Mouse (Mus musculus) thymus, adult 18-20 months (tissue): ENCODE measurements at regions not wholly inside any gene's neighbourhood (a gene's known extent, or its start where the extent isn't known, plus 50 kb on each side); places are given as distances from the start of the nearest gene placed in this dataset.

Experiments used
- DNase-seq, 2 experiments: peaks; one replicate each; pipeline ENCODE4 v3.0.0; 2022; ENCODE audit warnings: mixed read lengths in 2 of 2

DNA sequence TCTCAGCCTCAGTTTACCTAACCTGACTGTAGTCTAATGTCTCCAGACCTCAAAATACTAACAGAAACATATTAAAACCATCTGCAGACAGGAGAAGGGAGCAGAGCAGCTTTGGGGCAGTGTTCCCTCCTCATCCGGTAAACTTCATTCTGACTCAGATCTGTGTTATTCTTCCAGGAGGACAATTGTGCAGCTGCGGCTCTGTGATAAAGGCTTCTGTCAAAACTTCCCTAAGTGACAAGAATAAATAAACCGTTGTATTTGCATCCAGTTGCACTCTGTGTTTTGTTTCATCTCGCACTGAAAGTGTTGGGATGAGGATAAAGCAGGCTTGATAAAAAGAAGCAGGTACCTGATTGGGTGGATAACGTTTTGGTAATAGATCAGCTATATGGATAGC is 585.8 kb downstream of the Tmem114 start:
- DNase-seq: no peak

DNA sequence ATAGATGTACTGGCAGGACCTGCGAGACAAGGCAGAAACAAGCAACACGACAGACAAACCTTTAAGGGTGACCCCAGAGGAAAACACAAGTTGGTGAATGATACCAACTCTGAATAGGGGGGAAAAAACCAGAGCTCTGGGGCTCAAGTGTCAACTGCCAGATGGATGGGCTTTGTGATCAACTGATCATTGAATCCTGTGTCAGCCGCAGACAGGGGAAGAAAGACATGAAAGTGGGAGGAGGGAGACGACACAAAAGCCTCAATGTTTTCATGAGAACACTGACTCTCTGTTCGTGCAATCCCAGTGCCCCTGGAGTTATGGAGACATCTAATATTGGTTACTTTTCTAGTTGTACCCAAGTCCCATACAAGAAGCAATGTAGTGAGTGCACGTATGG is 593.8 kb downstream of the Tmem114 start:
- DNase-seq: no peak

DNA sequence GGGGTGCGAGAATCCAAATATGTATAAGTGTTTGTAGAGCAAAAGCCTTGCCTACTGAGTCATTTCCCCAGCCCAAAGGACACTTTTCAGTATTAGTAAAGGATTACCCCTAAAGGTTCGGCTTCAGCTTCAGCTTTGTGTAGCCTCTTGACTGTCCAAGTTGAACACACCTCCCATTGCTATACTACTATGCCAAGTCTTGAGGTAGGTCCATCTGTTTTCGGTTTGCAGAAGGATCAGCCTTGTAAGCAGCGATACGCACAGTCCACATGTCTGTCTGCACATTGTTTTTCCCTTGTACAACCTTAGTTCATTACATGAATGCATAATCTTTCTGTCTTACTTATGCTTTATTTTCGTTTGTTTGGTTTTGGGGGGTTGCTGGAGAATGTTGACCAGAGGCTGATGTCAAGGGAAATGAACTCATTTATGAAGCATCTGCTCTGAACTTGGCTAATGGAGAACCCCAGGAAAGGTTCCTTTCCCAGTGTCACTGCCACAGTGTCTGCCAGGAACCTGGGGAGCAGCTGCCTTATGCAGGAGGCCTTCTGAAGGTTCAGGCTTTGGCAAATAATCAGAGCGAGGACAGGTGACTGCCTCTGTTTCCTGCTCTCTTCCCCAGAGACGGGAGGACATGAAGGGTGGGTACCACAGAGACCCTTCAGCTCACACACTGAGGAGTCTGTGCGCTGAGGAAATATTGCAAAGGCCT is 594.8 kb downstream of the Tmem114 start:
- DNase-seq: no peak

DNA sequence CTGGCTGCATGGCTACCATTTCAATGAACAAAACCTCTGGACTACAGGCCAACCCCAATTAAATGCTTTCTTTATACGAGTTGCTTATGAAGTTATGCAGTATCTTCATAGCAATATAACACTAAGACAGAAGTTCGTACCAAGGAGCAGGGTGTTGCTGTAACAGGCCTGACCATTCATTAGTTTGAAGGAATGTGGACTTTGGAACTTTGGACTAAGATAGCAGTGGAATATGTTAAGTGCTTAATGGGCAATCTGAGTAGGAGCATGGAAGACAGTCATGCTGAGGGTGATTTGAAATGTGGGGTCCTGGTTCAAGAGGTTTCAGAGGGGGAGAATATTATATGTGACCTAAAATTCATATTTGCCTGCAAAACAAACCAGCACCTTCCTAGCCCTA is 623.8 kb downstream of the Tmem114 start:
- no peak for DNase-seq

DNA sequence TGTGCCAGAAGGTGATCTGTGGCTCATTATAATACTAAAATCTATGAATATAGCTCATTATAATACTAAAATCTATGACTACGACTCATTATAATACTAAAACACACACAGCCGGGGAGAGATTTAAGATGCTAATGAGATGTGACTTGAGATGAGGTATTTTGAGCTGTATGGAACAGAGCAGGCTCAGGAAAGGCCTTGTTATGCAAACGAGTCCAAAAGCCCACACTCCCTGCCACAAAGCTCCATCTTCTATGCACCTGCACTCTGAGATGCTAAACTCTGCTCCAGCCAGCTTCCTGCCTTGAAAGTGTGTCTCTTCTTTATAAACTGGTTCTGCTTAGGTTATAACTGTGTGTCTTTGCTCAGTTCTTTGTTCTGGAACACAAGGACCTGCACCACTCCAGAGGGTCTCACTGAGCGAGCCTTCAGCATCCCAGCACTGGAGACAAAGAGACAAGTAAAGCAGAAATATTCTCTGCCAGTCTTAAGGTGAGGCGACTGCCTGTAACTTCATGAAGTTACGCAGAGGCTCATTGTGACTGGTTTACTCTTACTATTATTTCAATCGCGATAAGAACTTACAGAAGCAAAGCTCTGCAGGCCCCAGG is 627.7 kb downstream of the Tmem114 start:
- no peak for DNase-seq

DNA sequence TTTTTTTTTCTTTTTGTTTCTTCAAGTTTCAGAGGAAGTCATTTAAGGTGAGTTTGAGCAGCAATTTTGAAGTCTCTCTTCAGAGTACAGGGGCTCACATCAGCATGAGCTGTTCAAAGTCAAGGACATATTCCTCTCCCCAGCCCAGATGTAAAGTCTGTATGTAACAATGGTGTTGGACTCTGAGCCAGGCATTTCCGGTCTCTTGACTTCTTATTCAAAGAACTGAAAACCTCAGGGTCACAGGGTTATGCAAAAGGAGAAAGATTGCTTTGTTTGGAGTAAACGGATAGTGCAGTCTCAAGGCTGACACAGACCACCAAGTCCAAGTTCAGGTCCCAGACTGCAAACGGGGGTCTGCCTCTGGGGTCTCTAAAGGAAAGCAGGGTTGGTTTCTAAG is 629.4 kb downstream of the Tmem114 start:
- DNase-seq: no peak

DNA sequence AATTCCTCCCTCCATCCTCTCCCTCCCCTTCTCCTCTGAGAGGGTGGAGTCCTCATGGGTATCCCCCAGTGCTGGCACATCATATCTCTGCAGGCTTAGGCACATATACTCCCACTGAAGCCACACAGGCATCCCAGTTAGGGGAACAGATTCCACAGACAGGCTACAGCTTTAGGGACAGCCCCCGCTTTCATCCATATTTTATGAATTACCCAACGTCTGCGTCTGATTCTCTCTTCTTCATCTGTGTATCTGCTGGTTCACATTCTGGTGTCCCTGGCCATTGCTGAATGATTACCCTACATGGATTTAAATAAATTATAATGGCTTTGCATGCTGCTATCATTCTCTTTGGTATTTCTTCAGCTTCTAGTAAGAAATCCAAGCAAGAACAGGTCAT is 632.4 kb downstream of the Tmem114 start:
- DNase-seq: no peak

DNA sequence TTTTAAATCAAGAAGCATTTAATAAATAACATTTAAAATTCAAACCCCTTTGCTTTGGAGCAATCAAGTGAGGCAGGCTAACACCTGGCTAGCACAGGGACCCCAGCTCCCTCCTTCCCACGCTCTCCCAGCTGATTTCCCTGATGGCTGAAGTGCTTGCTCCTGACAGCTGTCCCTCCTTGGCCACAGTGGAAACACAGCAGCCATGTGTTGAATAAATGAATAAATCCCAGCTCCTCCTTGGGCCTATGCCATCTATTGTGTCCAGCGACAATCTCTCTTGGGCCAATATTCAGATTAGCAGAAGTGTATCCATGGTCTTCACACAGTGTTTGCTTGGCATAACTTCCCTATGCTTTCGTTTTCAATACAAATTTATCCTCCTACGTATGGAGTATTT is 634.7 kb downstream of the Tmem114 start:
- DNase-seq: no peak

DNA sequence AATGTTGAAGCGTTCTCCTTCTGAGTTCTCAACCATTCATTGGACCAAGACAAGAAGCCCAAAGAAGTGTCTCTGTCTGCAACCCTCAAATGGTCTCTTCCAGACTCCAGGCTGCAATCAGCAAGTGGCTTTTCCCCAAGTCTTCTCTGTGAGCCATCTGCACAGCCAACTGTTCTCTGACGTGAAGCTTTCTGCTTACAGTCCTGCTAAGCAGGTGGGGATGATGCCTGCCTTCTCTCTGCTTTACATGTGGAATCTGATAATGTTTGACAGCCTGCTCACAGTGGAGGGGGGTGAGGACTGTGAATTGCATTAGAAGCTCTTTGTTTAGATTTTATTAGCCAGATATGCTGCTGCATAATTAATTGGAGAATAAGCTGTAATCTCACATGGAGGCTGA is 636.7 kb downstream of the Tmem114 start:
- DNase-seq: no peak

DNA sequence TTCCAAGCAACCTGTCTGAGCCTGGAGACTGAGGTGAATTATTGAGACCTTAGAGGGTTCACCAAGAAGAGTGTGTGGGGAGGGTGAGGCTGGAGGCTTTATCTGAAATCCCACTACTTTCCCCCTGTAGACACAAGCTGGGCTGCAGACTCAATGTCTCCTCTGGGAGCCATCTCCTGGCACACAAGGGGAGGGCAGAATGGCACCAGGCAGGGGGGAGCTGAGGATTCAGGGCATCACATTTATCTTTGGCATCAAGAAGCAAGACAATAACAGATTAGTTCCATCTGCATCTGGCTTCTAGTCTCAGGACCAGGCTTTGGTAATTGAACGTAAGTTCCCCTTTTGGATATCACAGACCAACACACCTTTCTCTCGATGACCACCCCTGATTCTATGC is 643.4 kb downstream of the Tmem114 start:
- DNase-seq: no peak

DNA sequence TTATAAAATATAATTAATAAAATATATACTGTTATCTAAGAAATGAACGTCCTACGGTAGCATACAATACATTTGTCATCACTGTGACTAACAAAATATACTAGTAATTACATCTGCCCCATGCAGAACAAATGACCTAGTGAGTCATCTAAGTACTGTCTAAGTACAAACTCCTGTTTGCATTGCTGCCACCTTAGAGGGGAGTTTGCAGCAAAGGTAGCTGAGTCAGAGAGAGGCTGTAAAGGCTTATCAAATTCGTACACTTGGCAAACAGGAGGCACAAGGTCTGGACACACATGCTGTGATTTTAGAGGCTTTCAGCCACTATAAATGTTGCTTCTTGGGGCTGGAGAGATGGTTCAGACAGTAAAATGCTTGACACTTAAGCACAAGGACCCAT is 649.3 kb downstream of the Tmem114 start:
- no peak for DNase-seq

DNA sequence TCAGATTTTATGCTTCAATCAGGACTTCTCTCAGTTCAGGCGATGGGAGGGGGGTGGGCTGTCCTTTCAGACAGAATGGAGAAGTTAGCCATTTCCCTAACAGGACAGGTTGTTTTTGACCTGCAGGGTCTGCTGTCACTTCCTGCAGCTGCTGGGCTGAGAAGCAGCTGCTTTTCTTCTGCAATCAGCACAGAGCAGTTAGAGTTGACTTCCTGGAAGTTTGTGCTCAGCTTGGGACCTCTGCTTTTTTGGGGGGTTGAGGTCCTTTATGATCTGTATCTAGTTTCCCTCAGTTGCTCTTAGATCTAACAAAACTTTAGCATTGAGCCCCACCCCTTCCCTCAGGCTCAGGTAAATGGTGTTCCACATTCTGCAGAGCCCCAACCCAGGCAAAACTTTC is 656.5 kb downstream of the Tmem114 start:
- peak in 1 of 2 experiments; percentile 25 for DNase-seq

DNA sequence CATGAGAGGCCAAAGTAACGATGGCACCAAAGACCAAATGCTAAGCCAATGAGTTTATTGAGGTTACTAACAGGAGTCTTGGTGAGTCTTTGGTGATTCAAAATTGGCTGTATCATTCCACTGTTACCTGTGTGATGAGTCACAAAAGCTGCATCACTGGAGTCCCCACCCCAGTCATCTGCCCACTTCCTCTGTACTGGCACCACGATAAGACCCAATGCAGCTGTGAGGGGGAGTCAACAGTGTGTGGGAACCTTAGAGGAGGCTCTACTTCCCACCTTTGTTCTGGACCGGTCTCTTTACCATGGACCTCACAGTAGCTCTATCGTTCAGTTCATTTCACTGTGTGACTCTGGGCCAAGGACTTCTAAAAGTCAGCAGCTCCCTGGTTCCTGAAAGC is 657.2 kb downstream of the Tmem114 start:
- peak in 1 of 2 experiments; percentile 26 for DNase-seq

DNA sequence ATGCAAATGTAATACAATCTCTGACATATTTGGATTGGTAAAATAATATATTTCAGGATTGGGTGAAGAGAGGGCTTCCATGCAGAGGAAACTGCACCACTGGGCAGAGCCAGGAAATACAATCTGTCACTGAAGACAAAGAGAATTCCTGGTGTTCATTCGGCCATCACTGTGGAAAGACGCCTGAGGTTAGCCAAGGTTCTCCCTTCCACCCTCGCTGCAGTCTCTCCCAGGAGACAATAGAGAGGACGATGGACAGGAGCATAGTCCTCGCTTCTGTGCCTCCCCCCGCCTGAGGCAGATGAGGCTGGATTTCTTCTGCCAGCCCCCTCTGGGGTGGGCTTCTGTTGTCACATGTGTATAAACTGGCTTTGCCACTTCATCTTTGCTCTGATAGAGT is 660.6 kb downstream of the Tmem114 start:
- DNase-seq: no peak

DNA sequence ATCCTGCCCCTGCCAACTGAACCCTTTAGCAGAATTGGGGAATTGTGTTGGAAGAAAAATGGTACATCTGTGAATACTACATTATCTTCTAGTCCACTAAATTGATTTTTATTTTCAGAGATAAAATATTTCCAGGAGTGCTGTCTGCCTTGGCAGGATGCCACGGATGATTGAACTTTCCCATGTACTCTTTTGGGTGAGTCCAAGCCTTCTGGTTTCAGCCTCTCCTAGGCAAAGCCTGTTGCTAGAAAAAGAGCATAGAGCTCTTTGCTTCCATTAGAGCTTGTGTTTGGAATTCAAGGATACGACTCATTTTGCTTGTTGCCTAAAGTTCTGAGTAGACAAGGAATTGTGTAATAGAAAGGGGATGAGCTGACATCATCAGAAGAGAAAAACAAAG is 696.8 kb downstream of the Tmem114 start:
- no peak for DNase-seq

DNA sequence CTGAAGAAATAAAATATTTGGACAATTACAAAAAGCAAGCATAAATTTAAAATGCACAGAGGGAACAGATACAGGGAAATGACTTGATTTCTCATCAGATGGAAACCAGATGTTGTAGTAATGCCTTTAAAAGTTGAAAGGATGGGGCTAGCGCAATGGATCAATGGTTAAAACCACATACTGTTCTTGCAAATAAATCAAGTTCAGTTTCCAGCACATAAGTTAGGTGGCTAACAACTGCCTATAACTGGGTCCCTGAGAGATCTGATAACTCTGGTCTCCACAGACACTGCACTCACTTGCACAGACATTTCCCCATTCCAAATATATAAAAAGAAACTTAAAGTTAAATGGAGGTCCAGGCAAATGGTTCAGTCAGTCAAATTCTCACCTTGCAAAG is 699.7 kb downstream of the Tmem114 start:
- no peak for DNase-seq

DNA sequence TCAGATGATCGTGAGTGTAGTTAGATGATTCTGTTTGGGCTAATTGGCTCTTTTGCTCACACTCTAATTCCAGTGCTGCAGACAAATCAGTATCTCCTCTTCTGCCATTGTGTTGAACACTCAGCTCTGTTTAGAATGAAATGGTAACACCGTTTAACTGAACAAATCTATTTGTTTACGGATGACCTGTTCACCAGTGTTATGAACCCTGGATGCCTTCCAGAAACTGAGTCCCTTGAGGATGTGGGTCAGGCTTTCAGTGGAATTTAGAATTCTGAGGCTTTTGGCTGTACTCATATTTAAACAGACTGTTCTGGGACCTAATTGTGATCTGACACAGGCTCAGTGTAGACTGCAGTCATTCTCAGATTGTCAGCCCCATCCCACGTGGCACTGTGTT is 723.5 kb downstream of the Tmem114 start:
- no peak for DNase-seq

DNA sequence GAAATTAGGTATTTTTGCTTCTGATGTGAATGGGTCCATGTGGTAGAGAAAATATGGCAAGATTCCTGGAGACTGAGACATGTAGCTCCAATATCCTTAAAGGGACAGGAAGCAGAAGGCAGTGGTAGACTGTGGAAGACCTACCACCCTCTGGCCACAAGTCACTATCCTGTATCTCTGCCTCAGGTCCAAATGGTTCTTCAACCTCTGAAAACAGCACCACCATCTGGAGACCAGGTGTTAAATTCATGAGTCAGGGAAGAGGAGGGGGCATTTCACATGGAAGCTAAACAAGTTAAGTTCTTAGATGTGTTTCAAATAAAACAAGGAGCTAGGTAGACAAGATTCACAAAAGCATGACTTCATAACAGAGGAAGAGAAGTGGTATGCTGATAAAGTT is 739.5 kb downstream of the Tmem114 start:
- no peak for DNase-seq

DNA sequence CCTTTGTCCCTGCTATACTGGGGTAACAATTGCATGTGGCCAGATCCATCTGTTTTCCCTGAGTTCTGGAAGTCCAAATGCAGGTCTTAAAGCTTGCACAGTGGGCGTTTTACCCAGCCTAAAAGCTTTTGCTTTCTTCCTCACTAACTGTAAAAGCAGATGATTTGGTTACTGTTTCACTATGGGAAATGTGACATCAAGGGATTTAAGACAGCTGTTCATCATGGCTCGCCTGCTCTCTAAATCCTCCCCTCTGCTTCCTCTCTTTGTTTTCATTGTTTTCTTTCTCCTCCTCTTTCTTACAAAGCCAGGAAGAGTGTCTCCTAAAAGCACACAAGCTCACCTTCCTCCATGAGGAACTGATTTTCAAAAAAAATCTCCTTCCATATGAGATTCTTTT is 758.8 kb downstream of the Tmem114 start:
- no peak for DNase-seq

DNA sequence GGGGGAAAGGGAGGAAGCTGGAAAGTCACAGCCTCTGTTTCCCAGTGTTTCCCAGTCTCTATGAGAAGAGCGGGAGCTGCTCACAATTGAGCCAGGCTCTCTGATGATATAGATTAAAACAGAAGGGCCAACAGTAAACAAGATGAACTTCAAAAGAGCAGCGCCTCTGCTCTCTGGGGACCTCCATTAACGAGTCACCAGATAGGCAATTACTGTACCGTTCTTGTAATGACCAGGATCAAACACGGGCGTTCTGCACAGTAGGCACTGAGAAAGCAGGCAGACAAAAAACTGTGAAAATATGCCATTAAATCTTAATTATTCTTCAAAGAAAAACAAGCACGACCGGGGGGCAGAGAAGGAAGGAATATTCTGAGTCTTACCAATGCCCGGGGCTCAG is 766.8 kb downstream of the Tmem114 start:
- no peak for DNase-seq

DNA sequence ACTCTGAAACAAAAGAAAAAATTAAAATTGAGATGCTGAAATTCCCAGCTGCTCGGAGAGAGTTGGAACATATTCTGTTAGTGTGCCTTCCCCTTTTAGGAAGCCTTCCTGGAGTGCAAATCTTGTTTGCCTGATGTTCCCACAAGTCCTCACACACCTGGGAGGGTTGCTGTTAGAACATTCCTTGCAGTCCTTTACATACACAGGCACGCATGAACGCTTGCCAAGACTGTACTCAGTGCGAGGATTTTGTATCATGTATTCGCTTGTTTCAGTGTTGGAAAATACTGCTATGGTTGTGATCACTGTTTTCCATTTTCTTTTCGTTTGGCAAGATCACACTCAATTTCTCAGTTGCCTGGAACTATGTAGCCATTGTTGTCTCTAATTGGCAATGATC is 770.5 kb downstream of the Tmem114 start:
- no peak for DNase-seq

DNA sequence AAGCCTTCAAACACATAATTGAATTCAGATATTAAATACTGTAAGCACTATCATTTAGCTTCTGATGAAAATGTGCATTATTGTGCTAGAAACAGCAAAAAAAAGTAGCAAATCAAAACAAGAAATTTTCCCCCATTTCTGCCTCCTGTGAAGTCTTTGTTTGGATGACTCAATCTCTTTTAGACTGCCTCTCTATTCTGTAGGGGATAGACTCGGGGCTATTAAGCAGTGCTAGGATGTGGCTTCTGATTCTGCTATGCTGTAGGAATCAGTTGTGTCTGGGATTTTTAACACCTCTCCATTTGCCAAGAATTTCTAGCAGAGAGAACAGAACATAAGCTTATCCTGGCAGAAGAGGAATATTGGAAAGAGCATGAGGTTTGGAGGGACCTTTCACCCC is 775.2 kb downstream of the Tmem114 start:
- no peak for DNase-seq

DNA sequence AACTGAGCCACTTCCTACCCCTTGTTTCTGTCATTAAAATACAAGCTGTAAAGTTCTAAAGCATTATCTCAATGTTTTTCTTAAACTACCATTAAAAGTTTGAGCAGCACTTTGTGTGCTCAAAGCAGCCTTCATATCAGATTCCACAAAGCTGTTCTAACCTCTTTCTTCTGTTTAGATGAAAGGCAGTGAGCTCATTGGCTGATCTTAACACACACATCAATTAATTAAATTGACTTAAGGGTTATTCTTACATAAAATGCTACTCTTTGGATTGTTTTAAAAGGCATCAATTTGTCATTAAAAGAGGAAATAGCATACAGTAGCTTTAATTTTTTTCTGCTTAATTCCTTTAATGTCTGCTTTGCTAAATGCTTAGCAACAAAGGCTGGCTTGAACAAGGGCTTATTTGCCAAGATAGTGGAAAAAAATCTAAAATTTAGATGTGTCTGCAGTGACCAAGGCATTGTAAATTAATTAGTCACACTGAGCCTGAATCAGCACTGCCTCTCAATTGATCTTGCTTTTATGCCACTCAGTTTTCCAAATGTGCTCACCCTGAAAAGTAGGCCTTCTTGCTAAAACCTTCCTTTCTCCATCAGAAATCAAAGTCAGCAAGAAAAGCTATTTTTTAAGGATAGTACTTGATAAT is 777.5 kb downstream of the Tmem114 start:
- DNase-seq: no peak

DNA sequence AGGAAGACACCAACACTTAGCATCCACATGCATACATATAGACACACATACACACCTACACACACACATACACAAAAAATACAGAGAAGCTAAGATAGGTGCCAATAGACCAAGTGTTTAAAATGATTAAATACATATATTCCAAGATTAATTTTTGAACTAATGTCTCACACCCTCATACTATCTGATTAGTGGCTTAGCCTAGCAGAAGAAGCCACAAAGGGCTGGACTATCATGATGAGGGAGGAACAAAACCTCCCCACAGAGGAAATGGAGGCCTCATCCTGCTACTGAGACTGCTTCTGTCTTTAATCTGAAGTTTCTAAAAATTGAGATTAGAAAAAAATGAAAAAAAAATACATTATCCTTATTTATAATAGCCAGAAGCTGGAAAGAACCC is 780.6 kb downstream of the Tmem114 start:
- no peak for DNase-seq
